Mouse (Mus musculus): ENCODE data around the gene Pnpla1. TPM values are rescaled to one million over a fixed set of nuclear protein-coding genes. Genes with fewer than 3 reads are reported as not detected.
A peak's percentile ranks its signal among the peaks of the same experiment; 100 is the strongest.

Gene Pnpla1
- polyA plus RNA-seq, 2 experiments, result 2.7 to 4.5 TPM

DNA sequence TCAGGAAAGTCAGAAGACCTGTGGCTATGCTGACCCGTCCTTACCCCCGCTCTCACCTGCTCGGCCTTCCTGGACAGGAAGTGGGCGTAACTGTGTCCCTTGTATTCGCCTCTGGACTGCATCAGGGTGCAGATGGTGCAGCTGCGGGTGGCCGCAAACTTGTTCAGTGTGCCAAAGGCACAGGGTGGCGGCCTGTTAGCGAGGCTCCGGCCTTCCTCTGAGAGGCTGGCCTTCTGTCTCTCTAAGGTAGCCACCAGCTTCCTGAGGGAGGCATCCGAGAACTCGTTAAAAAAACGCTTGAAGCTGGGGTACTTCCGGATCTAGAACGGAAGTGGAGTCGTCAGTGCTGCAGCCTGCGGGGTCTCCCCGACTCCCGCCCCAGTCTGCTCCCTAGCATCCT lies 41.2 kb downstream of the Pnpla1 start:
- DNase-seq (ENCODE audit: low spot score) (no peak), ATAC-seq (ENCODE audit: low FRiP score, low read depth) (no peak)
- Histone ChIP-seq H3K9ac (ENCODE audit: low read depth, low read length, severe bottlenecking) (no peak overlapping the region), H3K27ac (replicated peaks; ENCODE audit: low read depth, low read length) (no peak overlapping the region), H3K9me3 (ENCODE audit: control insufficient read depth, low read length) (no peaks in the 10 kb centered on the region), H3K4me2 (replicated peaks; ENCODE audit: low read depth, low read length, severe bottlenecking) (no peak overlapping the region), H3K4me1 (ENCODE audit: control insufficient read depth, insufficient read depth, low read length) (no peaks in the 10 kb centered on the region), H3K4me3 (replicated peaks; ENCODE audit: low read length) (no peak overlapping the region), H3K27me3 (ENCODE audit: control insufficient read depth, insufficient read depth, low read length) (no peaks in the 10 kb centered on the region), H3K36me3 (ENCODE audit: control insufficient read depth, insufficient read depth, low read length) (no peaks in the 10 kb centered on the region)
- WGBS, result 59% methylated on average over 19 of the region's 19 CpGs
- no peak for TF ChIP-seq POLR2A (IDR thresholded peaks at IDR 0.05; ENCODE audit: borderline replicate concordance, extremely low read depth, insufficient read depth, insufficient read length)

- DNase-seq (ENCODE audit: low spot score), result no peak
- 77% methylated on average over 4 of the region's 4 CpGs for WGBS
Measured at GRCm38 (mm10) chr17:28901559-28901958, 43.3 kb downstream of the Pnpla1 start.

GRCm38 (mm10) chr17:28904546-28905376 lies 46.5 kb downstream of the Pnpla1 start:
- DNase-seq (ENCODE audit: low spot score) (no peak), ATAC-seq (ENCODE audit: low FRiP score, low read depth) (0 out of 2 replicates have a peak, but pooled peaks have one; percentile 15)
- H3K9ac ChIP-seq (ENCODE audit: low read depth, low read length, severe bottlenecking), result no peak overlapping the region
- H3K27me3 ChIP-seq (ENCODE audit: control insufficient read depth, insufficient read depth, low read length), result no peaks in the 10 kb centered on the region
- H3K27ac ChIP-seq (replicated peaks; ENCODE audit: low read depth, low read length), result no peak overlapping the region
- H3K36me3 ChIP-seq (ENCODE audit: control insufficient read depth, insufficient read depth, low read length), result no peaks in the 10 kb centered on the region
- H3K4me1 ChIP-seq (ENCODE audit: control insufficient read depth, insufficient read depth, low read length), result no peaks in the 10 kb centered on the region
- no peak overlapping the region for H3K4me3 ChIP-seq (replicated peaks; ENCODE audit: low read length)
- no peaks in the 10 kb centered on the region for H3K9me3 ChIP-seq (ENCODE audit: control insufficient read depth, low read length)
- H3K4me2 ChIP-seq (replicated peaks; ENCODE audit: low read depth, low read length, severe bottlenecking), result no peak overlapping the region
- TF ChIP-seq POLR2A (IDR thresholded peaks at IDR 0.05; ENCODE audit: borderline replicate concordance, extremely low read depth, insufficient read depth, insufficient read length), result no peak
- 32% methylated on average over 23 of the region's 23 CpGs for WGBS

More at GRCm38 (mm10) chr17:28901559-28901958, 43.3 kb downstream of the Pnpla1 start:
- H3K9ac ChIP-seq (ENCODE audit: low read depth, low read length, severe bottlenecking), result no peak overlapping the region
- H3K27ac ChIP-seq (replicated peaks; ENCODE audit: low read depth, low read length), result no peak overlapping the region
- H3K36me3 ChIP-seq (ENCODE audit: control insufficient read depth, insufficient read depth, low read length), result no peaks in the 10 kb centered on the region
- no peak for TF ChIP-seq POLR2A (IDR thresholded peaks at IDR 0.05; ENCODE audit: borderline replicate concordance, extremely low read depth, insufficient read depth, insufficient read length)
- no peaks in the 10 kb centered on the region for H3K27me3 ChIP-seq (ENCODE audit: control insufficient read depth, insufficient read depth, low read length)
- H3K4me2 ChIP-seq (replicated peaks; ENCODE audit: low read depth, low read length, severe bottlenecking), result no peak overlapping the region
- no peaks in the 10 kb centered on the region for H3K9me3 ChIP-seq (ENCODE audit: control insufficient read depth, low read length)
- no peaks in the 10 kb centered on the region for H3K4me1 ChIP-seq (ENCODE audit: control insufficient read depth, insufficient read depth, low read length)
- no peak overlapping the region for H3K4me3 ChIP-seq (replicated peaks; ENCODE audit: low read length)
- ATAC-seq (ENCODE audit: low FRiP score, low read depth), result no peak

DNA sequence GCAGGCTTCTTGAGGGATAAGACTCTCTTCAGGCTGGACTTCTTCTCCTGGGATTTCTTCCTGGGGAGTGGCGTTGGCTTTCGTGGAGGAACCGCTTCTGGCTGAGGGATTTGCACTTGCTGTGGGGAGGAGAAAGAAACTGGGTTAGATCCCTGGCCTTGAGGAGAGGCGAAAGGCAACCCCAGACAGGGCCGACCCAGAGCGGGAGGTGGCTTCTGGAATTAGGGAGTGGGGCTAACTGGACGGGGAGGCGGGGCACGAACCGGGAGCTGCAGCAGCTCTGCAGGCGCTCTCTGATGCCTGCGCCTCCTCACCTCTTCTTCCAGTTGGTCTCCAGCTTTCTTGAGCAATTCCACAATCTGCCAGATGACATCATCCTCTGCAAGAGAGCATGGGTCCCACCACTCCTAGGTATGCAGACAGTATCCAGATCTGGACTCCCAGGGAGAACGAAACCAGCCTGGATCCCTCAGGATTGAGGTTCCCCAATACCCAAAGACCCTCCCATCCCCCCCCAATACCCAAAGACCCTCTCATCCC lies 47.2 kb downstream of the Pnpla1 start:
- H3K4me1 ChIP-seq (ENCODE audit: control insufficient read depth, insufficient read depth, low read length), result no peaks in the 10 kb centered on the region
- H3K36me3 ChIP-seq (ENCODE audit: control insufficient read depth, insufficient read depth, low read length), result no peaks in the 10 kb centered on the region
- H3K4me3 ChIP-seq (replicated peaks; ENCODE audit: low read length), result no peak overlapping the region
- H3K4me2 ChIP-seq (replicated peaks; ENCODE audit: low read depth, low read length, severe bottlenecking), result no peak overlapping the region
- ATAC-seq (ENCODE audit: low FRiP score, low read depth), result no peak
- TF ChIP-seq POLR2A (IDR thresholded peaks at IDR 0.05; ENCODE audit: borderline replicate concordance, extremely low read depth, insufficient read depth, insufficient read length), result no peak
- WGBS, result 55% methylated on average over 12 of the region's 13 CpGs
- 0 out of 2 replicates have a peak, but pooled peaks cover 6% of the 10 kb centered on the region for H3K27me3 ChIP-seq (ENCODE audit: control insufficient read depth, insufficient read depth, low read length)
- H3K9ac ChIP-seq (ENCODE audit: low read depth, low read length, severe bottlenecking), result no peak overlapping the region
- no peak overlapping the region for H3K27ac ChIP-seq (replicated peaks; ENCODE audit: low read depth, low read length)
- no peak for DNase-seq (ENCODE audit: low spot score)
- H3K9me3 ChIP-seq (ENCODE audit: control insufficient read depth, low read length), result no peaks in the 10 kb centered on the region

DNA sequence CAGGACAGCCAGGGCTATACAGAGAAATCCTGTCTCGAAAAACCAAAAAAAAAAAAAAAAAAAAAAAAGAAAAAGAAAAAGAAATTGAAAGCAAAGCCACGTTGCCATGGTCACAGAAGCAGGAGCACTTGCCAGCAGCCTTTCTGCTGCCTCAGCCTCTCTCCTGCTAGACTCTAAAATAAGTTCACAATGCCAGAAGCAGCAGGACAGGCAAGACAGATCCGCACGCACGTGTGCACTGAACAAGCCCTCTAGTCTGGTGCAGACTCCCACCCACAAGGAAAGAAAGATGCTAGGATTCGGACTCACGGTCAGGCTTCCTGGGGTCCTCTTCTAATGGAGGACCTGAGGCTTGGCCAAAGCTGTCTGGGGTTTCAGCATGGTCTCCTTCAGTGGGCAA lies 49.7 kb downstream of the Pnpla1 start:
- 0 out of 2 replicates have a peak, but pooled peaks cover 7% of the 10 kb centered on the region for H3K27me3 ChIP-seq (ENCODE audit: control insufficient read depth, insufficient read depth, low read length)
- H3K36me3 ChIP-seq (ENCODE audit: control insufficient read depth, insufficient read depth, low read length), result no peaks in the 10 kb centered on the region
- H3K4me1 ChIP-seq (ENCODE audit: control insufficient read depth, insufficient read depth, low read length), result no peaks in the 10 kb centered on the region
- H3K27ac ChIP-seq (replicated peaks; ENCODE audit: low read depth, low read length), result no peak overlapping the region
- no peak for ATAC-seq (ENCODE audit: low FRiP score, low read depth)
- no peak overlapping the region for H3K4me3 ChIP-seq (replicated peaks; ENCODE audit: low read length)
- WGBS, result 75% methylated on average over 7 of the region's 7 CpGs
- no peak overlapping the region for H3K9ac ChIP-seq (ENCODE audit: low read depth, low read length, severe bottlenecking)
- TF ChIP-seq POLR2A (IDR thresholded peaks at IDR 0.05; ENCODE audit: borderline replicate concordance, extremely low read depth, insufficient read depth, insufficient read length), result no peak
- H3K4me2 ChIP-seq (replicated peaks; ENCODE audit: low read depth, low read length, severe bottlenecking), result no peak overlapping the region
- H3K9me3 ChIP-seq (ENCODE audit: control insufficient read depth, low read length), result no peaks in the 10 kb centered on the region
- DNase-seq (ENCODE audit: low spot score), result peak; percentile 28

Data from limb, embryonic 14.5 days (tissue).